Mouse (Mus musculus) spleen, adult 18-20 months (tissue): ENCODE measurements around the gene Pgd.
"Not testable (repeated sequence)": the region's sequence is repeated elsewhere in the genome, so short reads cannot be mapped to it uniquely, and the experiment has no call there.

Source experiments
- DNase-seq, 2 experiments: peaks; one replicate each; pipeline ENCODE4 v3.0.0; 2022; ENCODE audit warnings: mixed read lengths in 2 of 2

The Pgd gene

GRCm38 (mm10) chr4:149131021-149131752 is 35.4 kb downstream of the Pgd start:
- no peak for DNase-seq

- DNase-seq: no peak
Observed at GRCm38 (mm10) chr4:149128467-149128866, 38.1 kb downstream of the Pgd start.

GRCm38 (mm10) chr4:149126663-149127062 is 39.9 kb downstream of the Pgd start, which contains the start of gene Cort:
Gene Cort, minus strand, starts transcription at chr4:149126763.
- no peak for DNase-seq

- DNase-seq: no peak
Observed at GRCm38 (mm10) chr4:149126115-149126509, 40.5 kb downstream of the Pgd start.

- DNase-seq: no peak
Observed at GRCm38 (mm10) chr4:149125341-149126114, 41.0 kb downstream of the Pgd start.

GRCm38 (mm10) chr4:149123432-149123831 is 43.1 kb downstream of the Pgd start:
- no peak for DNase-seq

- DNase-seq: not testable (repeated sequence)
Observed at GRCm38 (mm10) chr4:149119978-149120562, 46.5 kb downstream of the Pgd start.

- DNase-seq: peak; percentile 82 to 92
Observed at GRCm38 (mm10) chr4:149103875-149104561, 62.6 kb downstream of the Pgd start, which contains the start of gene Dffa. Gene Dffa, plus strand, starts transcription at chr4:149104146.

- DNase-seq: no peak
Observed at GRCm38 (mm10) chr4:149101456-149101855, 65.1 kb downstream of the Pgd start.

GRCm38 (mm10) chr4:149100449-149100848 is 66.1 kb downstream of the Pgd start:
- DNase-seq: not testable (repeated sequence)
